Comparison of ENCODE assay signal across 9 mouse cellular contexts in genomic region chr9:62510530-62510936, GRCm38 (mm10). TPM values are rescaled to one million over a fixed set of nuclear protein-coding genes. Genes with fewer than 3 reads are reported as not detected.
DNase-seq lines count a peak whose midpoint lies in the region; ATAC-seq lines count a peak whose summit lies in the region.
"Had no signal": no experiment of that assay in that cellular context is flagged by ENCODE, and none has a peak within 500 bp of the region (broad histone marks: within the 10 kb centered on the region; RNA-seq: fewer than 3 reads in every experiment).

No protein-coding gene starts in this region.

- no peak for DNase-seq in heart, postnatal 14 days
- peak; percentile 89 for DNase-seq in R1 (ENCODE audit: low read depth, low spot score)
- DNase-seq in thymus, postnatal 4 days: peak; percentile 53
- DNase-seq in left cerebral cortex, adult 8-10 months (ENCODE audit: low spot score in 2 of 2): no peak
- no peak for DNase-seq in frontal cortex, postnatal 36 days (ENCODE audit: low spot score in 2 of 2)

- H3K9ac ChIP-seq in heart, embryonic 16.5 days (ENCODE audit: low read length): no peak overlapping the region

- ATAC-seq in heart, embryonic 16.5 days (replicated peaks; ENCODE audit: extremely low read depth, insufficient read depth, low FRiP score): peak; percentile 58
- ATAC-seq in hematopoietic stem cell, adult 5-6 weeks (replicated peaks in 1 of 2; ENCODE audit: insufficient read depth in 1 of 2, low FRiP score in 2 of 2, low TSS enrichment in 1 of 2, low read depth in 1 of 2, poor library complexity in 2 of 2, severe bottlenecking in 2 of 2): peak; percentile 56 to 58; a peak in 2 of 4 replicates
- ATAC-seq in megakaryocyte-erythroid progenitor cell, adult 5-6 weeks (replicated peaks; ENCODE audit: low FRiP score, low TSS enrichment, poor library complexity, severe bottlenecking): peak; percentile 63; the same call in 1 of the 2 replicates
- ATAC-seq: Patski had no signal

- intact Hi-C loops in heart, postnatal 14 days (cut with DNase I): loop anchor here (5.0 kb wide), 1 partner anchor 33 kb away; no protein-coding TSS in a partner anchor

- WGBS in heart, embryonic 16.5 days: 60% methylated on average over 4 of the region's 4 CpGs

- no peak overlapping the region for H3K27ac ChIP-seq in heart, embryonic 16.5 days (ENCODE audit: low read length)

- H3K9me3 ChIP-seq in heart, embryonic 16.5 days (replicated peaks; ENCODE audit: control insufficient read depth, low read length): no peaks in the 10 kb centered on the region

- no peak overlapping the region for H3K4me2 ChIP-seq in heart, embryonic 16.5 days (ENCODE audit: low read depth, low read length)

- no peaks in the 10 kb centered on the region for H3K27me3 ChIP-seq in heart, embryonic 16.5 days (ENCODE audit: control insufficient read depth, insufficient read depth, low read length)
- H3K27me3 ChIP-seq: Patski had no signal

- H3K4me3 ChIP-seq in heart, embryonic 16.5 days (ENCODE audit: low read length): no peak overlapping the region

- H3K4me1 ChIP-seq in heart, embryonic 16.5 days (ENCODE audit: control insufficient read depth, insufficient read depth, low read length): peaks cover 30% of the 10 kb centered on the region

- H3K36me3 ChIP-seq in heart, embryonic 16.5 days (ENCODE audit: control insufficient read depth, insufficient read depth): no peaks in the 10 kb centered on the region

RNA-seq across cellular contexts. Expression of gene Coro2b, which starts 26.3 kb away (rescaled TPM):
- polyA plus RNA-seq in heart, embryonic 16.5 days (2015; fragmentation: Nextera tagmentation; extraction: Ambion mirVana): 7.1 and 8.3 TPM in 2 replicates
- total RNA-seq in heart, postnatal 14 days (2021): 10 to 100 TPM; 15.7 to 16.5 TPM
- 1.9 and 2.1 TPM in 2 replicates for total RNA-seq in hematopoietic stem cell, adult 5-6 weeks (2017)
- 1.2 TPM in 1 of 2 replicates, not detected in the other for total RNA-seq in megakaryocyte-erythroid progenitor cell, adult 5-6 weeks (2014; fragmentation: Nextera tagmentation)
- total RNA-seq in megakaryocyte-erythroid progenitor cell, adult 5-6 weeks (2017): not detected in 2 replicates
- total RNA-seq in left cerebral cortex, adult 8-10 months (2022): 100 to 1,000 TPM; 159 to 171 (median 170) TPM

Comparison
In these comparisons a context has a peak if more than half of its experiments do, and no peak if none do; other contexts are left out.
1. DNase-seq: peak in R1 (single experiment) and thymus, postnatal 4 days (single experiment); none in heart, postnatal 14 days (0 of 2), left cerebral cortex, adult 8-10 months (0 of 2) and frontal cortex, postnatal 36 days (0 of 2).
2. RNA of gene Coro2b, which starts 26.3 kb away (total RNA-seq): 159 to 171 TPM in left cerebral cortex, adult 8-10 months; 15.7 to 16.5 TPM in heart, postnatal 14 days, 1.9 to 2.1 TPM in hematopoietic stem cell, adult 5-6 weeks and 1.2 TPM in megakaryocyte-erythroid progenitor cell, adult 5-6 weeks; every median in the first group is over 4 times any median in the second.
3. Peak in every context shown above with its lines, with median percentiles within 50 percentile points of each other: ATAC-seq.